Mouse (Mus musculus): ENCODE data around the gene Proser3. TPM values are rescaled to one million over a fixed set of nuclear protein-coding genes. Genes with fewer than 3 reads are reported as not detected.

The Proser3 gene
- total RNA-seq, 2 experiments from 2014 or later = 4.5 to 4.7 TPM

- no peak for DNase-seq (ENCODE audit: low spot score)
- intact Hi-C loops (cut with DNase I) = loop anchor here (5.0 to 10.0 kb wide), 2 partner anchors 82 to 370 kb away; partner anchors contain the start of gene Usf2
Observed at GRCm38 (mm10) chr7:30585170-30585569, 33.1 kb upstream of the Proser3 start.

- intact Hi-C loops (cut with DNase I) = loop anchor here (10.0 kb wide), 1 partner anchor 370 kb away; the partner anchor contains the start of gene Usf2
- DNase-seq (ENCODE audit: low spot score) = no peak
Observed at GRCm38 (mm10) chr7:30584339-30584738, 32.2 kb upstream of the Proser3 start.

DNA sequence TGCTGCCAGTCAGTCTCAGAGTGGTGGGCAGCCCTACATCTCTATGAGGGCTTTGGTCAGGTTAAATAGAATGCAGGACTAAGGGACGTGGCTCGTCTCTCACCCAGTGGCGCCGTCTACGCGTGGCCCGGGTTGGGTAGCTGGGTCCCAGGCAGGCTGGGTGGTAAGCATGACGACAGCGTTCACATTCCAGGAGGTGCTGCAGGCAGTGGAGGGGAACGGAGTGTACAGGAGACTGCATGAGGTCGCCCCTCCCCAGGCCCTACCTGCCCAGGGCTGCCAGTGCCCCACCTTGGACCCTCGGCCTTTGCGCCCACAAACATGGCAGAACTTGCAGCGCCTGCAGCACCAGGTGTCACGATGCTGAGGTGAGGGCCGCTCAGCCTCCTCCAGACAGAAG is 29.4 kb upstream of the Proser3 start:
- DNase-seq (ENCODE audit: low spot score) = no peak
- intact Hi-C loops (cut with DNase I) = loop anchor here (10.0 kb wide), 1 partner anchor 373 kb away; the partner anchor contains the start of gene Usf2

- intact Hi-C loops (cut with DNase I) = loop anchor here (10.0 kb wide), 1 partner anchor 375 kb away; the partner anchor contains the start of gene Usf2
- DNase-seq (ENCODE audit: low spot score) = no peak
Observed at GRCm38 (mm10) chr7:30579950-30580349, 27.9 kb upstream of the Proser3 start.

DNA sequence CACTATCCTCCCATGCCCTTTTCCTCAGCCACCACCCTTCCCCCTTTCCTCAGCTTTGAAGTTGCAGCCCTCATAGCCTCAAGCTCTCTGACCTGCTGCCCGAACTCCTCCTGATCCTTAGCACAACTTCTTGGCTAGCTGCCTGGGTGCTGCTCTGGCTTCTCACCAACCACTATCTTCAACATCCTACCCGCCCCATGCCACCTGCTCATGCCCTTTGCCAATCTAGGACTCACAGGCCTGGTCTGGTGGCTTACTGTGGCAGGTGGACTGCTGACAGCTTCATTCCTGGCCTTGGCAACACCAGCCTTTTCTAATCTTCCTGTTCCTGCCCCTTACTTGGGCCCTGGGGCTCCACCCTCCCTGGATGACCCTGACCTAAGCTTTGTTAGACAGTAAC is 20.9 kb upstream of the Proser3 start:
- intact Hi-C loops (cut with DNase I) = no loop called here
- DNase-seq (ENCODE audit: low spot score) = no peak

DNA sequence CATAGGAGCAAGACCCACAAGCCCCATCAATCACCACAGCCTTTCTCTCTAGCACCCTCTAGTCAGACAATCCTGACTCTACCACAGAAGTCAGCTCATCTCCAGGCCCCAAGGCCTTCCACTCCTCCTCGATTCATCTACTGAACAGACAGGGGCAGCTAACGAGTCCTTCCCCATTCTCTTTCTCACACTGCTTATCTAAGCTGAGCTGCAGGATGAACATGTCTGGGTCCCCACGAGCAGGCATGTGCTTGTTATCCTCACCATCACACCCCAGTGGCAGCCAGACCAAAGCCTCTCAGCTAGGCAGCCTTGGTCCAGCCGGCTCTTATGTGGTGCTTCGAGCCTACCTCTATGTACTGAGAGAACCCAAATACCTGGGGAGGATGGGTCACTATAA is 20.3 kb upstream of the Proser3 start:
- intact Hi-C loops (cut with DNase I) = no loop called here
- DNase-seq (ENCODE audit: low spot score) = no peak

DNA sequence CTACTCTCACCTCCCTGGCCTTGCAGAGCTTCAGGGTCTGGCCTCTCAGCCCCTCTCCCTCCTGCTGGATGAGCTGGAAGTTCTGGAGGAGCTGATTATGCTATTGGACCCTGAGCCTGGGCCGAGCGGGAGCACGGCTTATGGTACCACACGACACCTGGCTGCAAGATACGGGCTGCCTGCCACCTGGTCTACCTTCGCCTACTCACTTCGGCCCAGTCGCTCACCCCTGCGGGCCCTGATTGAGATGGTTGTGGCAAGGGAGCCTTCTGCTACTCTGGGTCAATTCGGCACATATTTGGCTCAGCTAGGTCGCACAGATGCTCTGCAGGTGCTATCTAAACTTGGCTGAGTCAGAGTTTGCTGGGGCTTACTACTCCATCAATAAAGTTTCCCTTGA is 15.5 kb upstream of the Proser3 start:
- intact Hi-C loops (cut with DNase I) = no loop called here
- DNase-seq (ENCODE audit: low spot score) = no peak

DNA sequence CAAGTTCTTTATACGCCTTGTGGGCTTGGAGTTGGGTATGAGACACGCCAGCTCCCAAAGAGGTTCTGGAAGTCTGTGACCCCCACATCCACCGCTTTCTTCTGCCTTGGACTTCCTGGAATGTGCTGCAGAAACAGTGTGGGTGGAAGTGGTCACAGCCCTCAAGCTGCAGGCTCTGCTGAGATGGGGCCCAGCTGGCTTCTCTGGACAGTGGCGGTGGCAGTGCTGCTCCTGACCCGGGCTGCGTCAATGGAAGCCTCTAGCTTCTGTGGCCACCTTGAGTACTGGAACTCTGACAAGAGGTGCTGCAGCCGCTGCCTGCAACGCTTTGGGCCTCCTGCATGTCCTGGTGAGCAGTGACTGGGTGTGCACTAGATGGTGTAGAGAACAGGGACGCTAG is 13.9 kb upstream of the Proser3 start:
- intact Hi-C loops (cut with DNase I) = no loop called here
- no peak for DNase-seq (ENCODE audit: low spot score)

- no peak for DNase-seq (ENCODE audit: low spot score)
- intact Hi-C loops (cut with DNase I) = loop anchor here (1.0 kb wide), 1 partner anchor 21 kb away; no protein-coding TSS in a partner anchor
Observed at GRCm38 (mm10) chr7:30564970-30565571, 13.0 kb upstream of the Proser3 start, which contains the start of gene Igflr1. Igflr1 (plus strand) TSS chr7:30565427.

DNA sequence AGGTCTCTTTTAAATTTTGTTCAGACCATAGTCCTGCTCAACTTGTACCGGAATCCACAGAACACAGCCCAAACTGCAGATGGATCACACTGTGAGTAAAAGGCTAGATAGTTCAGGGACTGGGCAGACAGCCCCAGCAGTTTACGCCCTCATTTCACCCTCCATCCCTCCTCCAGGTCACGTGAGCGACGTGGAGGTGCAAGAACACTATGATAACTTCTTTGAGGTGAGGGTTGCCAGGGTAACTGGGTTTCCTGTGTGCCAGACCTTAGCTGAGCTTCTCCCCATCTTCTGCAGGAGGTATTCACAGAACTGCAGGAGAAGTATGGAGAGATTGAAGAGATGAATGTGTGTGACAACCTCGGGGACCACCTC is 11.8 kb upstream of the Proser3 start:
- DNase-seq (ENCODE audit: low spot score) = no peak
- intact Hi-C loops (cut with DNase I) = no loop called here

DNA sequence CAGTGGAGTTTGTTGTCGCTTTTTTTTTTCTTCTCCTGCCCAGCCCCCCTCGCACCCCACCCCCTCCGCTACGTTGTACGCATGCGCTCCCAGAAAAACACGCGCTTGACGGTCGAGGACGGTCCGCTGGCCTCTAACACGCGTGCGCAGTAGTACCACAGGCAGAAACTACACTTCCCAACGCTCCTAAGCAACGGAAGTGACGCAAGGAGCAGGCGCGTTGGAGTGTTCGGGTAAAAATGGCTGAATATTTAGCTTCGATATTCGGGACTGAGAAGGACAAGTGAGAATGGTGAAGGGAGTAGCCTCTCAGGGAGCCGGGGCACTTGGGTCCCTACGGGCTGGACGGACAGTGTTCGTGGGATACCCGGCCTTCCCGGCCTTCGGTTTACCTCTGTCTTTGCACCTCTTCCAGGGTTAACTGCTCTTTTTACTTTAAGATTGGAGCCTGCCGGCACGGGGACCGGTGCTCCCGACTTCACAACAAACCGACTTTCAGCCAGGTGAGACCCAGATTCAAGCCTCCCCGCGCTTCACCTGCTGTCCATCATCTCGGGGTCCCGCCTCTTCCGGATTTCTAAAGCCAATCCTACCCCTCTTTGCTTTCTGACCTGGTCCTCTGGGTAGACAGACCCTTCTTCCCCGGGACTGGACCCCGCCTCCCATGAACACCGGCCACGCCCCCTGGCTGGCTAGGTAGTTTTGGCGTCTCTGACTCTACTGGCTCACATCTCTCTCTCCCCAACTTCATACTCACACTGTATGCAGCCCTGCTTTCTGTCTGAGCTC is 11.2 kb upstream of the Proser3 start, which contains the start of the genes U2af1l4, Gm49396 and Psenen:
TSS of gene U2af1l4 (plus strand) at position 185 of the 789 bp plus-strand sequence.
TSS of gene Gm49396 (plus strand) at position 228 of the 789 bp plus-strand sequence.
TSS of gene Psenen (minus strand) at position 511 of the 789 bp plus-strand sequence.
- DNase-seq (ENCODE audit: low spot score) = peak; percentile 94
- intact Hi-C loops (cut with DNase I) = no loop called here

GRCm38 (mm10) chr7:30562526-30563116 is 10.5 kb upstream of the Proser3 start:
- DNase-seq (ENCODE audit: low spot score) = no peak
- intact Hi-C loops (cut with DNase I) = no loop called here

DNA sequence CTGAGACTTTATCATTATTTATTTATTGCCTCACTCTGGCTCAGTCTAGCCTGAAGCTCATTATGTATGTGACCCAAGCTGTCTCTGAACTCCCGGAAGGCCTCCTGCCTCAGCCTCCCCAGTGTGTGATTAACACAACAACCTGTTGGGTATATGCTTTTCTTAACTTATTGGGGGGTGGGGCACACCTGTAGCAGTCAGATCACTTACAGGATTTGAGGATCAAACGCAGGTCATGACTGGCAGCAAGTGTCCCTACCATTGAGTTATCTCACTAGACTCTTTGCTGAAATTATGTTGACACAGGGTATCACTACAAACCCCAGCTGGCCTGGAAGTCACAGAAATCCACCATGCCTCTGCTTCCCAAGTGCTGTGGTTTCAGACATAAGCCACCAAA is 8.2 kb upstream of the Proser3 start:
- intact Hi-C loops (cut with DNase I) = no loop called here
- DNase-seq (ENCODE audit: low spot score) = no peak

- peak; percentile 98 for DNase-seq (ENCODE audit: low spot score)
- intact Hi-C loops (cut with DNase I) = no loop called here
Observed at GRCm38 (mm10) chr7:30559443-30559954, 7.4 kb upstream of the Proser3 start, which contains the start of gene Lin37. Lin37 (minus strand) TSS chr7:30559838.

- intact Hi-C loops (cut with DNase I) = no loop called here
- no peak for DNase-seq (ENCODE audit: low spot score)
Observed at GRCm38 (mm10) chr7:30558656-30559442, 6.8 kb upstream of the Proser3 start.

- intact Hi-C loops (cut with DNase I) = no loop called here
Observed at GRCm38 (mm10) chr7:30557901-30558514, 5.9 kb upstream of the Proser3 start.

DNA sequence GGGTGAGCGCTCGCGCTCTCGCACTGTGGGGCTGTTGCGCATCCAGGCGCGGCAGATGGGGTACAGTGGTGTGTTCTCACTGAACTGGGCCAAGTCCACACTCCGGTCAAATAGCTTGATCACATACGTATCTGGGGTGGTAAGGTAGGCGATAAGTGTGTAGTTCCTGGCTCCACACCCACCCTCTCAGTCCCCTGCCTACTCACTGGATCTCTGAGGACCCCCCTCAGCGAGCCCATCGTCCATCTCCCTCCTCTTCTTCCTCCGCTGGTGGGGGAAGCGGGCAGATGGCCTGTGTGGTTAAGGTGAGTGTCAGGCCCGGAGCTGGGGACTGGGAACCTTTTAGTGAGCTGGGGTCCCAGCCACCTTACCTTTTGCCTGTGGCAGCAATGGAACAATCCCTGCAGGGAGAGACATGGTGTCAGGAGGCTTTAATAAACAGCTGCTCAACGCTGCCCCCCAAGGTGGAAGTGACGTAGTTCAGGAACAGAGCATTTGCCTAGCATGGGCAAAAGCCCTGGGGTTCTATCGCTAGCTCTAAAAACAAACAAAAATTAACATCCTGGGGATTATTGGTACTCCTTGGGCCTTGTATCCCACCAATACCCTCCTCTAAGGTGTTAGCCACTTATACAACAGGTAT is 4.9 kb upstream of the Proser3 start:
- intact Hi-C loops (cut with DNase I) = no loop called here
- DNase-seq (ENCODE audit: low spot score) = no peak

More at GRCm38 (mm10) chr7:30557901-30558514, 5.9 kb upstream of the Proser3 start:
- no peak for DNase-seq (ENCODE audit: low spot score)

DNA sequence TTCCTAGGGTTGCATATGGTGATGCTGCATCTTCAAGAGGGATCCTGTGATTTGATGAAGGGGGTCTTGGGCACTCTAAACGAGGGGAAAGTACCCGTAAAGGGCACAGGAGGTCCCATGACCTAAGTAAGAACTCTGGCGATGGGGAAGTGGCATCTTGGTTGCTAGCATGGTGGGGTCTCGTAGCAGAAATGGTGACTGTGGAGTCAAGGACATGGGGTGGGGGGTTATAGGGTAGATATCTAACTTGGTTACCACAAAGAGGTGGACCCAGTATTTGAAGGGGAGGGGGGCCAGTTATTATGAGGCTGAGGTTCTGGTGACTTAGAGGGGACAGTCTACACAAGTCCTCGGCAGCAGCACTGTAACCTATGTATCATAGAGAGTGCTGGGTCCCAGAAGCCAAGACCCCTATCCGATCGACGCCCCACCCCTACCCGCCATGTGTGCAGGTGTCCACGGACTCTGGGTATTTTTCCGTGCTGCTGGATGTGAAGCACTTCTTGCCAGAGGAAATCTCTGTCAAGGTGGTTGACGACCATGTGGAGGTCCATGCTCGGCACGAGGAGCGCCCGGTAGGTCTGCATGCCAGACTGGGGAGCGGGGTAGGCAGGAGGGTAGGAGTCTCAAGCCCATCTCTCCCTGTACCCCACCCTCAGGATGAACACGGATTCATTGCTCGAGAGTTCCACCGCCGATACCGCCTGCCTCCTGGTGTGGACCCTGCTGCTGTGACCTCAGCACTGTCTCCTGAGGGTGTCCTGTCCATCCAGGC is 1.9 kb upstream of the Proser3 start:
- DNase-seq (ENCODE audit: low spot score) = no peak
- intact Hi-C loops (cut with DNase I) = no loop called here

Data from heart, postnatal 25 days (tissue).